In genomic region chr12:82996775-82997174, GRCm38 (mm10) we compare ENCODE assay signal across 17 mouse cellular contexts.
DNase-seq lines count a peak whose midpoint lies in the region.
"Had no signal": no experiment of that assay in that cellular context is flagged by ENCODE, and none has a peak within 500 bp of the region (broad histone marks: within the 10 kb centered on the region; RNA-seq: fewer than 3 reads in every experiment).

No protein-coding gene starts in this region.

- peak; percentile 19 to 38 for DNase-seq in frontal cortex, postnatal 36 days (ENCODE audit: low spot score in 2 of 2)
- DNase-seq in frontal cortex, postnatal 10 days (ENCODE audit: low spot score in 2 of 2): no peak
- DNase-seq in layer of hippocampus, adult 8-10 months (ENCODE audit: low spot score in 2 of 2): peak; percentile 31 to 40
- no peak for DNase-seq in layer of hippocampus, postnatal 10 days (ENCODE audit: low spot score in 2 of 2)
- peak; percentile 43 for DNase-seq in right cerebral cortex, adult 18-20 months
- no peak for DNase-seq in right cerebral cortex, postnatal 14 days
- DNase-seq in telencephalon, adult 2 months (ENCODE audit: low read depth, low spot score): peak; percentile 69
- DNase-seq: adrenal gland, postnatal 25 days; B cell, adult 2 months; cerebellum, adult 2 months; cerebellum, postnatal 36 days; gastrocnemius, postnatal 25 days; heart, adult 2 months; heart, postnatal 36 days; kidney, adult 11 months; kidney, postnatal 10 days; lung, adult 18-20 months had no signal

Comparison
In these comparisons a context has a peak if more than half of its experiments do, and no peak if none do; other contexts are left out.
1. DNase-seq: peak in frontal cortex, postnatal 36 days (2 of 2), layer of hippocampus, adult 8-10 months (2 of 2), right cerebral cortex, adult 18-20 months (single experiment) and telencephalon, adult 2 months (single experiment); none in frontal cortex, postnatal 10 days (0 of 2), layer of hippocampus, postnatal 10 days (0 of 2) and right cerebral cortex, postnatal 14 days (single experiment).